Mouse (Mus musculus) layer of hippocampus, adult 11-12 months (tissue): ENCODE measurements around the gene Mdk.

Experiments
- DNase-seq: peaks from one replicate; pipeline ENCODE4 v3.0.0; 2022; ENCODE audit warnings: low spot score

Mdk gene

GRCm38 (mm10) chr2:91913328-91914110 lies 18.6 kb downstream of the Mdk start:
- no peak for DNase-seq

DNA sequence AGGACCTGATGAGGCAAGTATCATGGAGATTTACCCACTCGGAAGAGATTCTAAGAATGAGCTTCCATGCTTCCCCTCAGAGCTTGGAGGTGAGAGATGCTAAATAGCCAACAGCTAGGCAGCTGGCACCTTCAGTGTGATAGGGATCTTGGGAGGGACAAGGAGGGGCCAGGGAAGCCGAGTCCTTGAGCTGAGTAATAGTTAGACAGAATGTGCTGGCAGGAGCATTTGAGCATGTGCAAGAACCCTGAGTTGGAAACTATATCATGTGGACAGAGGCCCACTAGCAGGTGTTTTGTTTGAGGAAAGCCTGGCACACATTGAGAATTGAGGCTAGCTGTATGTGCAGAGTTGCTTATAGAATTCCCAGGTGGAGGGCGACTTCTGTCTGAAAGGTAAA lies 19.5 kb downstream of the Mdk start:
- no peak for DNase-seq

GRCm38 (mm10) chr2:91906141-91906540 lies 26.0 kb downstream of the Mdk start:
- no peak for DNase-seq

DNA sequence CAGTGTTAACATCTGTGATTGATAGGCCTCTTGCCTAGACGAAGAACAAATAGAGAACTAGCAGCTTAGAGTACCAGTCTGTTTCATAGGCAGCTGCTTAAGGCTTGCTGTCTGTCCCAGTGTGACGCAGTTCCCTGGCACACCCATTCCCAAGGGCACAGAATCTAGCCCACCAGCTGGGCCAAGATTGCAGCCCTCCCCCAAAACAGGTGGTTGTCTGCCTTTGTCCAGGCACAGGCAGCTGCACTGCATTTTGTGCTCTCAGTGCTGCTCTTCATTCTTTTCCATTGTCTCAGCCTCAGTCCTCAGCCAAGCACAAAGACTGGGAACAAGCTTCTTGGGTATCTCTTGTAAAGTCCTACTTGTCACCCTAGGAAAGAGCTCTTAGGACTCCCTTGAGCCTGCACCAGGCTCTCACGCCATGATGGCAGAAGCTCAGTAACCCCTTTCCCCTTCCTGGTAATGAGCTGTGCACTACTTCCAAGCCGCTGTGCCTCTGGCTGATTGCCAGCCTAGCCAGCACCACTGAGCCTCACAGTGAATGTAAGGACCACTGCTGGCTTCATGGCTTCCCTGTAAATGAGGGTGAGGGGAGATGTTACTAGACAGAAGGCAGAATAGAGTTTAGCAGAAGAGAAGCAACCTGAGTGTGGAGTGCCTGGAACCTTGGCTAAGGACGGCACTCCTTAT lies 27.3 kb downstream of the Mdk start:
- DNase-seq, result peak; percentile 34

- no peak for DNase-seq
These were observed 28.7 kb downstream of the Mdk start for GRCm38 (mm10) chr2:91903171-91903925.

DNA sequence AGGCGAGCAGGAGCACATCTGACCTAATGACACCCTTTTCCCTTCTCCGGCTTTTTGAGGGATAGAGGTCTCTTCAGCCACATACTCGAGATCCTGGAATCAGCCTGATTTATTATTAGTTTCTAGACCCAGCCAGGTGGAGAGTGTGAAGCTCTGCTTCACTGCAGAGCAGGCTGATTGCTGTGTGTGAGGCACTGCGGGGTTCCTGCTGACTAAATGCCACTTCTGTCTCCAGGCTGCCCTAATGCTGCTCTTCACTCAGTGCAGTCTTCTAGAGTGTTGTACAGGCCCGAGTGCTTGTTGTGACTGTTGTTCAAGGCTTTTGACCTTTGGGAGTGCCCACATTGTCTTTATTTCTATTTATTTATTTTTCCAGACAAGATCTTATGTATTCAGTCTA lies 29.8 kb downstream of the Mdk start:
- DNase-seq, result no peak

GRCm38 (mm10) chr2:91900431-91900830 lies 31.7 kb downstream of the Mdk start:
- DNase-seq, result no peak

DNA sequence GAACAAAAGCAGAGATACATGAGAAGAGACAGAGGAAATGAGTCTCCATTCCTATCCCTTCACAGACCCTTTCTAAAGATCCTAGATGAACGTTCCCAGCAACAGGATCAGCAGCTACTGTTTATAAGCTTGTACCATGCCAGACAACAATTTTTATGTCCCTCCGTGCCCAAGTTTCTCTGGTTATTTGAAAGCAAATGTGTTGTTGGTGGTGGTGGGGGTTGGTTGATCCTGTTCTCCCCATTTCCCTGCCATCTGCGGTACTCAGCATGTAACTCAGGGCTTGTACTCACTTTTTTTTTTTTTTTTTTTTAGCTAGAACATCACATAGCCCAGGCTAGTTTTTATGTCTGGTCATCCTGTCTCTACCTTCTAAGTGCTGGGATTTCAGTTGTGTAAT lies 33.0 kb downstream of the Mdk start:
- no peak for DNase-seq

DNA sequence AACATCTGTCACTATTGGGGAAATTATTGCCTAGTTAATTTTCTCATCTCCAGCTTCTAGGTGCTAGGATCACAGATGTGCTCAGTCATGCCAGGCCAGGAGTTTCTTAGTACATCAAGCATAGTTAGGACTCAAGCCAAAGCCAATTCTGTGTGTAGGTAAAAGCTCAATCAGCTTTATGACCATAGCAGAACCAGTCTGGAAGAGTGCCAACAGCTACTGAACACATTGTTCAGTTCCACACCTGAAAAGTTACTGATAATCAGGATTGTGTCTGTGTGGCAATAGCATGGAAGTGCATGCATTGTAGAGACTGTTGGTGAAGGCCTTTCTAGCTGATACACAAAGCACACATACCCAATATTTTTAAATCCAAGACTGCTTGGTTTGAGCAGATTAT lies 34.1 kb downstream of the Mdk start:
- DNase-seq, result no peak

GRCm38 (mm10) chr2:91895401-91895800 lies 36.7 kb downstream of the Mdk start:
- no peak for DNase-seq

DNA sequence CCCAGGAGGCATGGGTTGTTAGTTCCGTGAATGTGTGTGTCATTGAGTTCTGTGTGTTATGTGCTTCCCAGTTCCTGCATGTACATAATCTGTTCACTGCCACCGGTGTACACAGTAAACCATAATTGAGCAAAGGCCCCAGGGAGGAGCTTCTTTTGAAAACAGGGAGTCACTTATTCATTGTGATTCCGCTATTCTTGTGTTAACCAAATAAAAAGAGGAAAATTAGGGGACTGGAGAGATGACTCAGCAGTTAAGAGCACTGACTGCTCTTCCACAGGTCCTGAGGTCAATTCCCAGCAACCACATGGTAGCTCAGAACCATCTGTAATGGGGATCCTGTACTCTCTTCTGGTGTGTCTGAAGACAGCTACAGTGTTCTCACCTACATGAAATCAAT lies 37.4 kb downstream of the Mdk start:
- no peak for DNase-seq

DNA sequence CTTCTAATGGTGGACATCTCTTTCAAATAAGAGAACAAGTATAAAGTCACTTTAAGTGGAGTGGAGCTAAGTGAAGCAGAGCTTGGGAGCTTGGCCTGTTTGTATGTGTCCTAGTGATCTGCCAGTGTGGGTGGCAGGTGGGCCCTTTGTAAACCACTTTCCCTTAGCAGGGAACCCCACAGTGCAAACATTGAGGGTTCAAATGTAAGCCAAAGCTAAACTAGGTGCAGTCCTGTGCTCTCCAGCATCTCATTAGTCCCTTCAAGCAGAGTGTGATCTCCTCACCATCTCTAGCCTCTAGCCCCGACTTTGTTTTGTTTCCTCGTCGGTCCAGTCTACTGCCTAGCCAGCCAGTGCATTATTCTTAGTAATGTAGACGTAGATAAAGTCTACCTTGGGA lies 47.5 kb downstream of the Mdk start:
- DNase-seq, result no peak

DNA sequence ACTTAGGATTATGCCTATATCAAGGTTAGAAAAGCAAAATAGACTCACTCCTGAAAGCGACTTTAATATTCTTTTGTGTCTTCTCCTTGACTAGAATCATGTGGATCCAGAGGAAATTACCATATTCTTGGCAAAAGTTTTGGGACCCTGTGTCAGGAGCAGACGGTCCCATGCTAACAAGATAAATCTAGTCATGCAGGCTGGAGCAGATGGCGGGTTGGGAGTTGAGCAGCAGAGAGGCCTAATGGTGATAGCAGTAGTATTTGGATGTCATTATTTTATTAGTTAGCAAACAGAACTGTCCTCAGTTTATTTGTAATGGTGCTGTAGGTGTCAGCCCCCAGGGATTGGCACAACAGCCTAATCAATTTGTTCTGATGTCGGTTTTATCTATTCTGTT lies 48.1 kb downstream of the Mdk start:
- peak; percentile 35 for DNase-seq
